Mouse (Mus musculus): ENCODE data around the gene Gm4787. TPM values are rescaled to one million over a fixed set of nuclear protein-coding genes. Genes with fewer than 3 reads are reported as not detected.
"Not testable (repeated sequence)": the region's sequence is repeated elsewhere in the genome, so short reads cannot be mapped to it uniquely, and the experiment has no call there.

Gene Gm4787
- polyA plus RNA-seq (2012; rRNA removed) = 1.6 and 1.8 TPM in 2 replicates

- not testable (repeated sequence) for DNase-seq (ENCODE audit: extremely low spot score in 1 of 2, low spot score in 1 of 2)
These were observed at the start of gene Gm4787 for GRCm38 (mm10) chr12:81379364-81379763. Gene Gm4787 (minus strand): TSS chr12:81379464.

GRCm38 (mm10) chr12:81421846-81422245 lies 42.6 kb upstream of the Gm4787 start, which contains the start of gene Adam4:
Gene Adam4 (minus strand): TSS chr12:81421946.
- no peak for DNase-seq (ENCODE audit: extremely low spot score in 1 of 2, low spot score in 1 of 2)

DNA sequence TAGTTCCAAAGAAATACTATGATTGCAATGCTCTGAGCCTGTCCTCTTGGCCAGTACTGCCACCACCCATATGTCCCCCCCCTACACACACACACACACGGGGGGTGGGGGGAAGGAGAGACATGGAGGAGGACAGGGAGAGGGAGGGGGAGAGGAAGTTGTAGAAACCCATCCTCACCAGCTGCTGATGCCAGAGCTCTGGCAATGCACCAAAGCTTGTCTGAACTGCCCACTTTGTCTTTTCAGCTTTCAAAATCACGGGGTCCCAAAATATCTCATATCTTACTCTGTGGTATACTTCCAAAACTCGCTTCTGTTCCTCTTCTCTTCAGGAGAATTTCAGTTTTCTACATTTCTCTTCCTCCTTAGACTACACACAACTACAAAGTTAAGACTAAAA lies 33.9 kb upstream of the Gm4787 start:
- peak in 1 of 2 experiments; percentile 16 for DNase-seq (ENCODE audit: extremely low spot score in 1 of 2, low spot score in 1 of 2)

- no peak for DNase-seq (ENCODE audit: extremely low spot score in 1 of 2, low spot score in 1 of 2)
These were observed 29.7 kb upstream of the Gm4787 start for GRCm38 (mm10) chr12:81408966-81409365.

DNA sequence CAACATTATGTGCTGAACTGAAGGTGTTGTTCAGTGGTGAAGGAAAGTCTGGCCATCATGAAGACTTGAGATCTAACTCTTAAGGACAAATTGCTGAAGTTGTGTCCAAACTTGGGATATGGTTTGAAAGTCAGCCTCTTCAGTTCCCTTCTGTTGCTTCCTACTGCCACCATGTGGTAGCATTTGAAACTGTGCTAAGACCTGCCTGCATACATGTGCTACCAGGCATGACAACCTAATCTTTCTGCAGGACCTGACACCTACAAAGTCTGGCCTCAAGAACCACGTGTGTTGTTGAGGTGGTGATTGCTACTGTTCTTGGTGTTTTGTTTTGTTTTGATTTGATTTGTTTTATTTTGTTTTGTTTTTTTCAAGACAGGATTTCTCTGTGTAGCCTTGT lies 22.9 kb upstream of the Gm4787 start:
- peak; percentile 43 to 88 for DNase-seq (ENCODE audit: extremely low spot score in 1 of 2, low spot score in 1 of 2)

- DNase-seq (ENCODE audit: extremely low spot score in 1 of 2, low spot score in 1 of 2) = no peak
These were observed 45.4 kb downstream of the Gm4787 start for GRCm38 (mm10) chr12:81333841-81334240.

DNA sequence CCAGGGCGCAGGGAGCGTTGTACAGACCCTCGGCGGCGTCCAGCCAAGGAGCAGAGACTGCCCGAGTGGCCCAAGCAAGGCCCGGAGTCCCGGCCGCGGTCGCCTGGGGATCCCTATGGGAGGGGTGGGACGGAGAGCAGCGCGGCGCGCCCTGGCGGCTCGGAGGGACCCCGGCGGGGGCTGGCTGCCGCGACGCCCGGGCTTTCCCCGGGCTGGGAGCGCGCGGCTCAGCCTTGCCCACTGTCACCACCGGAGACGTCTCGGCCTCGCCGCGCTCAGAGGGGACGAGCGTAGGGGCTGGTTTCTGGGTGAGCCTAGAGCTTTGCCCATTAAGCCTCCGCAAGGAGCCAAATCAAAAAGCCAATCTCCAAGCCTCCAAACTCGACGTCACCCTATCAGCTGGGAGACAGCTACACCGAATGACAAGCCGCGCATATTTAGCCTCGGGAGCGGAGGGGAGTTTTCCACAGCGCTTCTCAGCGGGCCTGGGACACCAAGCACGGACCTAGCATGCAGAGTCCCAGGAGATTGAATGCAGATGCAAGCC lies 46.3 kb downstream of the Gm4787 start, which contains the start of gene Slc8a3:
TSS of gene Slc8a3 (minus strand) at position 306 of the 547 bp plus-strand sequence.
- DNase-seq (ENCODE audit: extremely low spot score in 1 of 2, low spot score in 1 of 2) = peak; percentile 46 to 79

DNA sequence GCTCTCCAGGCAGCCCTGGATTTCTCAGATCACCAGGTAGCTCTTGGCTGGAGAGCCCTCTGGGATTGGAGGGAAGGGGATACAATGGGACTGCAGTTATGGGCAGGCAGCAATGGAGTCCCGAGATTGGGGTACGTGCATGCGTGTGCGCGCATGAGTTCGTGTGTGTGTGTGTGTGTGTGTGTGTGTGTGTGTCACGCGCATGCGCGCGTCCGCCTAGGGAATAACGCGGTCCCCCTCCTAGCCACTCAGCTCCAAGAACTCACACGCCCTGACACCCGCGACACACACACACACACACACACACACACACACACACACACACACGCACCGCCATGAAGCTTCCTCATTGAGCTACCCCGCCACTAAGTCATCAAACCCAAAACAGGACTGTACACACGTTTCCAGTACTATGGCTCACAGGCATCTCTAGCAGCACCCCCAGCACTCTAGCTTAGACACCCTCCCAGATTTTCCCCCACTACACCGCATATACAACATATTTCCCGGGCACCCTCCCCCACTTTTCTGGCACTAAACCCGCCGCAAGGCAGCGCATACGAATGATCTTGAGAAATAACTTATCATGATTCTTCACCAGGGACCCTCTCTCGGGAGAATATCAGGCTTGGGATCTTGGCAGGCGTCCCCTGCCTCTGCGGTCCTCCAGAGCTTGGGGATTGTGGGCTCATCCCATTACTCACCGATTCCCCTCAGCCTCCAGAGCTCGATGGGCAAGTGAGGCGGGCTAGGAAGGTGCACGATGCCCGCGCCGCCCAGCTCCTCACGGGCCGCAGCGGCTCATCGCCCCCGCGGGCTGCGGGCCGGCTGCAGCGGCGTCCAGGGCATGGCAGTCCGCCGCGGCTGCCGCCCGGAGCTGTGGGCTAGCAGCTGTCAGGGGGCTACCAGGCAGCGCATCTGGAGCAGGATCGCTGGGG lies 47.1 kb downstream of the Gm4787 start:
- peak in 1 of 2 experiments; percentile 76 for DNase-seq (ENCODE audit: extremely low spot score in 1 of 2, low spot score in 1 of 2)

DNA sequence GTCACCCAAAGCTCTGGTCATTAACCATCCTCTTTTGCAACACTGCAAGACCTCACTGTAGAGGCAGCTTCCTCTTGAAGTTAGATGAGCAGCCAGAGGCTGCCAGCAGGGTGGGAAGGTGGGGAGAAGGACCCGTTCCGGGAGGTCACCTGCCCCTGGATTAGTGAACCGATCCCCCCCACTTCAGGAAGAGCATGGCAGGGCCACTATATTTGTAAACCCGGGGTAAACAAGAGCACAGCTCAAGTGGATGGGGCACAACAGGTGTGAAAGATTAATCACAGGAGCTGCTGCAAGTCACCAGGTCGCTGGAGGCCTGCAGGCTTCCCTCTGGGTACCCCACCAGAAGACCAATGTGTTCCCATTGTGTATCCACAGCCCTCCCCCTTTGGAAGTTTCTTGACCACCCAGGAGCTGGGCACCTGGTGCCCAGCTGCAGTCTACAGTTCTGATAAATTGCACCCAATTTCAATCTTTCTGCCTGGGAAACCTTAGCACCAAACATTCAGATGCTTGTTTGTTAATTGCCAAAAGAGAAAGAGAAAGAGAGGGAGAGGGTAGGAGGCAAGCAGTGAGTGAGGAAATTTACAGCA lies 48.1 kb downstream of the Gm4787 start:
- no peak for DNase-seq (ENCODE audit: extremely low spot score in 1 of 2, low spot score in 1 of 2)

Other genes with a start within 250 kb of the Gm4787 start
- 17.1 and 18.5 TPM in 2 replicates for gene Slc8a3, start 46.3 kb downstream of the Gm4787 start, polyA plus RNA-seq (2012; rRNA removed)
- gene Adam4, start 42.5 kb upstream of the Gm4787 start, polyA plus RNA-seq (2012; rRNA removed) = 1.3 and 1.6 TPM in 2 replicates
- 63.2 and 66.4 TPM in 2 replicates for gene Cox16, start 105.7 kb upstream of the Gm4787 start, polyA plus RNA-seq (2012; rRNA removed)
- 21.8 and 23.4 TPM in 2 replicates for gene Gm20498, start 153.4 kb upstream of the Gm4787 start, polyA plus RNA-seq (2012; rRNA removed)
- gene Synj2bp, start 153.4 kb upstream of the Gm4787 start, polyA plus RNA-seq (2012; rRNA removed) = 27.9 and 28.9 TPM in 2 replicates
- gene Adam21, start 189.0 kb upstream of the Gm4787 start, polyA plus RNA-seq (2012; rRNA removed) = 0.48 and 0.52 TPM in 2 replicates
- 33.7 and 36.6 TPM in 2 replicates for gene Med6, start 215.5 kb upstream of the Gm4787 start, polyA plus RNA-seq (2012; rRNA removed)

Data from frontal cortex, adult 2 months (tissue).